Mouse (Mus musculus) heart, adult 8-10 months (tissue): Measurements from ENCODE around the gene Nf1. TPM values are rescaled to one million over a fixed set of nuclear protein-coding genes. Genes with fewer than 3 reads are reported as not detected.

Experiments
- DNase-seq: peaks from one replicate; pipeline ENCODE4 v3.0.0; 2022; ENCODE audit warnings: low spot score
- total RNA-seq, 4 experiments: library from RNA; stranded (reverse); gene quantifications; 2 replicates each; pipeline ENCODE4 v1.2.4; 2022

Gene Nf1
- total RNA-seq, 4 experiments from 2014 or later = 25.2 to 31.6 (median 29.9) TPM

DNA sequence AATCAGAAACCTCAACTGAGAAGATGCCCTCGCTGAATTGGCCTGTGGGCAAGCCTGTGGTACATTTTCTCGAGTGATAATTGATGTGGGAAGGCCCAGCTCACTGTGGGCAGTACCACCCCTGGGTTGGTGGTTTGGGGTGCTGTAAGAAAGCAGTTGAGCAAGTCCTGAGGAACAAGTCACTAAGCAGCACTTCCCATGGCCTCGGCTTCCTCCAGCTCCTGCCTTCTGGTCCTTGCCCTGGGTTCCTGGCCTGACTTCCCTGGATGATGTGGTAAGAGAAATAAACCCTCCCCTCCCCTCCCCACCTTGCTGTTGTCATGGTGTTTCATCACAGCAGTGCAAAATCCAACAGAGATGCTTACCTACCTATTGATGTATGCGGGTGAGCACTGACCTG, 11.4 kb upstream of the Nf1 start:
- no peak for DNase-seq

DNA sequence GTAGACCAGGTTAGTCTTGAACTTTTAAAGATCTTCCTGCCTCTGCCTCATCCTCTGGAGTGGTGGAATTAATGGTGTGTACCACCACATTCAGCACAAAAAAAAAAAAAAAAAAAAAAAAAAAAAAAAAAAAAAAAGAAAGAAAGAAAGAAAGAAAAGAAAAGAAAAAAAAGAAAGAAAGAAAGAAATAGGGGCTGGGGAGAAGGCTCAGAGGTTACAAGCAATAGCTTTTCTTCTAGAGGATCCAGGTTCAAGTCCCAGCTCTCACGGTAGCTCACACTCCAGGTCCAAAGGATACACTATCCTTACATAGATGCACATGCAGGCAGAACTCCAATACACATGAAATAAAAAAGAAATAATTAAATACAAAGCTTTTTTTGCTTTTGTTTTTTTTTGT, 9.9 kb upstream of the Nf1 start:
- no peak for DNase-seq

DNA sequence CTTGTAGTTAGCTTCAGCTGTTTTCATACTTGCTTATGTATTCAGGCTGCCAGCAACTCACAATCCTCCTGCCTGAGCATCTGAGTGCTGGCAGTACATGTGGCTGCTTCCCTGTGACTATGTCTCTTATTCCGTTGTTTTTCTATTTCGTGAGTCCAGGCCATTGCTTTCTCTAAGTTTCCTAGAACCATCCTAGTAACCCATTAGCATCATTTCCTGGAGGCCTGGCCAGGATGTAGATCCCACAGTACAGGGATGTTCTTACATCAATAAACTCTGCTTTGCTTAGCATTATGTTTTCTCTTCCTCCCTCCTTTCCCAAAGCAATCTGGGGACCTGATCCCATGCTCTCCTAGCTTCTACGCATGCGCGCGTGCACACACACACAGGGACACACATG, 4.4 kb upstream of the Nf1 start:
- DNase-seq = no peak

DNA sequence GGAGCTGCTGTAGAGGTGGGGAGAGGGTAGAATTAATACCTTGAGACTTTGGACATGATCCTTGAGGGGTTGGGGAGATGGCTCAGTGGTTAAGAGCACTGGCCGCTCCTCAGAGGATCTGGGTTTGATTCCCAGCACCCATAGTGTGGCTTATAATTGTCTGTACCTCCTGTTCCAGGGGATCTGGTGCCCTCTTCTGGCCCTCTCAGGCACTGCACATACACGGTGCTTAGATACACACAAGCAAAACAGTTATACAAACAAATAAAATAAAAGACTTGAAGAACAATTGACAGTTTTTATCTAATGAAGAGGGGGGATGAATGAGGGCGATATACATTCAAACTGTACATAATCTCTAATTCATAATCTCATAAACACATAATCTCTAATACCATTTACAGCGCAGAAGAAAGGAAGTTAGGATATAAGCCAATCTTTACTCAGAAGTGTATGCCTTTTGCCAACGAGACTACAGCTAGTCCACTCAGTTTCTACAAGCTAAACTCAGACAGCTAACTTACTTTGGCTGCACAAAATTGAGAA, 2.7 kb upstream of the Nf1 start:
- no peak for DNase-seq

DNA sequence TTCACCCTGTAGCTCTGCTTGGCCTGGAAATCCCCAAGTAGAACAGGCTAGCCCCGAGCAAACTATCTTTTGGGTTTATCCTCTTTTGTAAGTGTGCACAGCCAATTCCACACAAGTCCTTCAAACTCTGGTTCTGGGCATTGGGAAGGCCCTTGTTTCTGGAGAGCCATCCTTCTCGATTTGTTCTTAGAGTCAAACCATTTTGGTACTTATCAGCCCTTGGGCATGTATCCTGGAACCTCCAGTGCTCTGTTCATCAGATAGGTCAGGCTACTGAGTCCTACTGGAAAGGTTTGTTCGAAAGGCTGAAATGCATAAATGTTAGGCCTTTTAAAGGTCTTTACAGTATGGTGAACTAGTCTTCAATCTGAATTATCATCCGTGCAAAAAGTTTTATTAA, 872 bp upstream of the Nf1 start:
- DNase-seq = peak; percentile 27

DNA sequence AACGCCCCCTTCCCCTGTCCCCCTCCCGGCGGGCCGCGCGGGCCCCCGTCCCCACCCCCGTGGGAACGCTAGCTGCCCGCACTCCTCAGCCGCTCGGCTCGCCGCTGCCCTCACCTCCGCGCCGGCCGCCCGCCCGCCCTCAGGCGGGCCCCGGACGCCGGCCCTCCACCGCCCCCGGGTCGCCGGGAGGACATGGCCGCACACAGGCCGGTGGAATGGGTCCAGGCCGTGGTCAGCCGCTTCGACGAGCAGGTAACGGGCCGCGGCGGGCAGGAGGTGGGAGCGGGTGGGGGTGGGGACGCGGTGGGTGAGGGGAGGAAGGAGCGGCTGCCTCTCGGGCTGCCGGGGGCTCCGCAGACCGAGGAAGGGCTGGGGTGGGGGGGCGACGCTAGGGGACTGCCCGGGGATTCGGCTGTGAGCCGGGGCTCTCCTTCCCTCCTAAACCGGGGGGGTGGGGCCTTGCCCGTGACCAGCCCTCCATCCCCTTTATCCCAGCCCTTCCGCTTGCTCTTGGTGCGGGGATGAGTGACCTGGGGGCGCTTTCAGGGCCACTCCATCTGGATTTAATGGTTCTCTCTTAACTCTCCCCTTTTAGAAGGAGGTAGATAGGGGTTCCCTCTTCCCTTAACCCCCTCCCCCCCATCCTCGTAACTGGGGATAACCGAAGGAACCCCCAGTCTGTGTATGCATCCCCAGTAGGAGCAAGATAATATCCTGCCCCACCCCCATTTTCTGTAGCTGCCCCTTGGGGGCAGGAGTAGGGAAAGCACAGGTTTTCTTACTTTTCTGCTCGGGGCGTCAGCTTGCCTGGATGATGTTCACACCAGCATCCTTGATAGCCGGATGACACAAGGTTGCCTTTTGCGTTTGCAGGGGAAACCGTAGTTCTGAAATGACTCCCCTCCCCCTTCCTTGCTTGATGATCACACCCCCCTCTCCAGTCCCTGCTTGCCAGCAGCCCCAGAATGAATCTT, 602 bp downstream of the Nf1 start:
- DNase-seq = no peak

DNA sequence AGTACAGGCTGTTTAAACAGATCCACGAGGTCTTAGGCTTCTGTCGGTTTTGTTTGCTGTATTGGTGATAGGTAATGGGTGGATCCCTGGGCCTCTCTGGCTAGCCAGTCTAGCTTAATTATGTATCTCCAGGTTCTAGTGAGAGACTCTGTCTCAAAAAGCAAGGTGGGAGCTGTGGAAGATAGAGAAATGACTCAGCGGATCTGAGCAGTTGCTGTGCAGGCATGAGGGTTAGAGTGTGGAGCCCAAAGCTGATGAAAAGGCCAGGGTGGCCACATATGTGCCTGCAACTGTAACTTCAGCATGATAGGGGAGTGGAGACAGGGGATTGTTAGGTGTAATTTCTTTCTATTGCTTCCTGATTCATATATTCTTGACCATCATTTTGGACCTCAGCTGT, 17.5 kb downstream of the Nf1 start:
- no peak for DNase-seq

DNA sequence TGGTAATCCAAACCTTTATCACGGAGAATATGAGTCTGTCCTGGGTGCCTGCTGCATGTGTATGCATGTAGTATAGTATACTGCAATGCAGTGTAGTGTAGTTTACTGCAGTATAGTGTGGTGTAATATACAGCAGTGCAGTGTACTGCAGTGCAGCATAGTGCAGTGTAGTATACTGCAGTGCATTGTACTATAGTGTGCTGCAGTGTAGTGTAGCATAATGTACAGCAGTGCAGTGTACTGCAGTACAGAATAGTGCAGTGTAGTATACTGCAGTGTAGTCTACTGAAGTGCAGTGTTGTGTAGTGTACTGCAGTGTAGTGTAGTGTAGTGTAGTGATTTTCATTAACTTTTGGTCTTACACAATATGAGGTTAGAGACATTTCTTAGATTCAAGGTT, 17.9 kb downstream of the Nf1 start:
- no peak for DNase-seq

DNA sequence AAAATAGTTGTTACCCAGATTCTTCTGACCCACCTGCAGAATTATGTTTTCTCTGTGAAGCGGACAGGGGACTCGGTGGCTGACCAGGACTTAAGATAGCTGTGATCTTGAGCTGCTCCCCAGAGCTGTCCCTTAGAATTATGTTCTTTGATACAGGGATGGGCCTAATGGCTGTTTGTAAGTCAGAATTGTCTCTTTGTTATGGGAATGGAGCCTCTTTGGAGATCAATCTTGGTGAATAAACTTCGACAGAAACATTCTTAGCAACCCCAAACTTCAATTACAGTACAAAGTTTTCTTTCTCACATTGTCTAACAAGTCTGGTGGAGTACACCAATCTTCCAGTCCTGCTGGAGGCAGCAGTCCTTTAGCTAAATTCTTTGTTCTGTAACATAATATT, 25.5 kb downstream of the Nf1 start:
- DNase-seq = no peak

DNA sequence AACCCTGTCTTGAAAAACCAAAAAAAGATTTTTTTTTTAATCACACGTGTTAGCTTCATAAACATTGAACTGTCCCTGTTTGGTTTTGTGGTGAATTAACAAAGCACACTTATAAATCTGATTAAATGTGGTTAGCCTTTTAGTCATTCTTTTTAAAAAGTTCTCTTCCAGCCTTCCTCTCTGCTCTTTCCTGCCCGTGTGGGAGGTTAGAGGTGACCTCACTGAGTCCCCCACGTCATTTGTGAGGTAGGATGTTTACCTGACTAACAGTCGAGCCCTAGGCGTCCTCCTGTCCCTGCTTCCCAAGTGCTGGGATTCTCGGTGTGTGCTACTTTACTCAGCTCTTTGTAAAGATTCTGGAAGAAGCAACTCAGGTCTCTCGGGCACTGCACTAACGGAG, 26.8 kb downstream of the Nf1 start:
- no peak for DNase-seq

DNA sequence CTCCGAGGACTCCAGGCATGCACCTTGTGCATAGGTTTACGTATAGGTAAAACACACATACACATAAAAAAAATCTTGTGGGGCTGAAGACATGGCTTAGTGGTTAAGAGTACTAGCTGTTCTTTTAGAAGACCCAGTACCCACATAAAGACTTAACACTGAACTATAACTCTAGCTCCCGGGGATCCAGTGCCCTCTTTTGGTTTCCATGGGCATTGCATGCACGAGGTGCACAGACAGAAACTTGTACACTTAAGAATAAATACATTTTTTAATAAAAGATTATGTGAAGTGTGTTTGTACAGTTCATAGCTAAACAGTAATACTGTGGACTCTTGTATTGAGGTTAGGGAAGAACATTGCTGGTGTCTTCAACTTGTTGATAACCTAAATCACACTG, 33.5 kb downstream of the Nf1 start:
- DNase-seq = no peak

DNA sequence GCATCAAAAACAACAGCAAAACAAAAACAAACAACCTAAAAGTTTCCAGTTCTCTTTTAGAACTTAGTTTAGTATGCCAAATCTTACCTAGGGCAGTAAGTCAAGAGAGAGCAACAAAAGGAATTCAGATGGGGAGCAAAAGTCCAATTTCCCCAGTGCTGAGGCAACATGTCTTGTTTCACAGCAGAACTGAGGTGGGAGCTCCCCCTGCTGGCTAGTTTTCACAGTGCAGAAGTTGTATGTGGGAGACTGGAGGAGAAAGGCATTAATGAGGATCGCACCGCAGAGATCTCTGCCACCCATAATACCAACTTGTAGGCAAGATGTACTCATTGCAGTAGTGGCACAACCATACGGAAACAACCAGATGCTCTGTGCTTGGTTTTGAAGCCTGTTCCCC, 58.8 kb downstream of the Nf1 start:
- peak; percentile 90 for DNase-seq

DNA sequence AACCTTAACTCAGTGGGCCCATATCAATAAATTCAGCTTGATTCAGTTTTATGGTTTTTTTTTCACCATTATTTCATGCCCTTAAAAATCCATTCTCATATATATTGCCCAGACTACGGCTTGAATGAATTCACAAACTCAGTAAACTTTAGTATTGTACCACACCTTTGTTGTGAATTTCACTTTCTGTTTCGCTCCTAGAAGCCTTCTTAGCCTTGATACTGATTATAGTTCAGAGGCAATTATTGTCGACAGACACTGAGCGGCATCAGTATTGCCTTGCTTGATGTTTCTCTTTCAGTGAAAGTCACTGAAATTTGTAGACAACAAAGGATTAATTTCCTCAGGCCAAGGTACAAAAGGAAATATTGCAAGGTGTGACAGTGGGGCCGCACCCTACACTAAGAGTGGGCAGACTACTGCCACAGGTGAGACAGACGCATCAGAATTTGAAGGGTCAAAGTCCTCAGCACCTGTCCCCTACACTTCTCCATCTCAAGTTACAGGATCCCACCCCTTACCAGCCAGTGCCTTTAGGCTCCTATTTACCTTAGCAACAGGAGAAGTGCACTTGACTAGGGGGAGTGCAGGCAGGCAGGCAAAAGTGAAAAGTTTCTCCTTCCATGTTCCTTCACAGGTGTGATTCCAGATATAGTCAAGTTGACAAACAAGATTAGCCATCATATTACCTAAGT, 64.3 kb downstream of the Nf1 start:
- no peak for DNase-seq

DNA sequence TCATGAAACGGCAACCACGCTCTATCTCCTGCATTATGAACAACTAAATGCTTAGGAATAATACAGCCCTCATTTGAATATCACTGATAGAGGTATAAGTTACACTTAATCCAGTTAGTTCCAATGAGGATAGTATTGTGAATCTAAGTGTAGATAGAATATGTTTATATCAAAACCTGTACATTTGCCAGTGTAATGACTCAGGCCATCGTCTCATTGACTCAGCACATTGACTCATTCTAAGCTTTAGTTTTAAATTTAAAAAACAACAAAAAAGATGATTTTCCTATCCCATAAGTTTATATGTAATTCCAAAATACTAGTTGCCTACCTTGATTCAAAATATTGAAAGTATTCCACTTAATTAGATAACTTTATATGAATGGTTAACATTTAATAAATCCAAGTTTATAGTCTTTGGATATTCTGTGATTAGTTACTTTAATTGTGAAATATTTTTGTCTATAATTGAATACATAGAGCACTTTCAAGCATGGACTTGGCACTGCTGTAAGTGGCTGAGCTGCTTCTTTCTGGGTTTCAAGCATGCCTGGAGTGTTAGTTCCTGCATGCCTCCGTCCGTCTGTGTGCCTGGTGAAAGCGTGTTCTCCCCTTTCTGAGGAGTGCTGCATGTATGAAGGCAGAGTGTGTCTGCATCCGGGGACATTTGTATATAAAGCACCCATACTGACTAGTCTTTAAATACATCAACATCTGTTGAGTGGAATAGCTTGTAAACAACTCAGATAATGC, 74.4 kb downstream of the Nf1 start:
- DNase-seq = no peak

DNA sequence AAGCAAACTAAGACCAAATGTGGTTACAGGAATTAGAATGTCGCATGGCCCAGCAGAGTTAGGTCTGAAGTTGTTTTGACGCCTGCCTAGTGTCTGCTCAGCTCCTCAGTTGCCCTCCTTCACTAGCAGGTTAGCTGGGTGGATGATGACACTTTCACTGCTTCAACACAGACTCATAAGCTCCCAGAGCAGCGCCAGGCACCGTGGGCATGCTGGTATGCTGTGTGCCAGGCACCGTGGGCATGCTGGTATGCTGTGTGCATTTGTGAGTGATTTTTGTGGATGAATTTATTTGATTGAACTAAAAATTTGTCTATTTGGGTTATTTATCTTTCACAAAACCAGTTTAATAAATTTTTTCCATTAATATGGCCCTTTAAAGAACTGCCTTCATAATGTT, 83.0 kb downstream of the Nf1 start:
- DNase-seq = no peak

DNA sequence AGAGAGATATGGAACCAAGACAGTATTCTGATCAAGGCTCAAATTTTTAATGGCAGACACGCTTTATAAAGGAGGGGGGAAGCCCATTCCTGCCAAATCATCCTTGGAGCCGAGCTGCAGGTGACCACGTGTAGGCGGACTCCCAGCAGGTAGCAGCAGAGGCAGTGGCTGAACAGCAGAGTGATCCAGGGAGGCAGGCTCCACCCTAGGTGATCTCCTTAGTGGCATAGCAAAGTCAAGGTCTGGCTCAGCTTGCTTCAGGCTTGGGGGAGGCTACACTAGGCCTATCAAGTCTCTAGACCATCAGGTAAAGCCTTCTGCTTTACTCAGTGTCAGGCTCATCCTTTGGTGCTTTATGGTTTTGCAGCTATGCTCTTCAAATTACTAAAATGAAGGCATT, 87.1 kb downstream of the Nf1 start:
- DNase-seq = no peak

DNA sequence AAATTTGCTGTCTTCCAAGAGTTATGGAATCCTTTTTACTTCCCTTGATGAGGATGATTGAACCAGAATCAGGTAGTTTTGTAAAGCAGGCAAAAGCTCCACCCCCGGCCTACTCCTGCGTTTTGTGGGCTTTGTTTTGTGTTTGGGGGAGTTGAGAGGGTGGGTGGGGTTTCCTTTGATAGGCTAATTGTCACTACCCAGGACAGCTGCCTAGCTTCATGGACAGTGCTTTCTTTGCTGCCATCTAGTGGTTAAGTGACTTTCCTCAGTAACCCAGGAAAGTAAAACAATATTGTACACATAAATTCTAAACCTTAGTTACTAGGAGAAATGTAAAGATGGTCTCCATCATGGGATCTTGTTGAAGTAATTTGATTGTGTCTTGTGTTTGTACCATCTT, 88.1 kb downstream of the Nf1 start:
- DNase-seq = peak; percentile 62

DNA sequence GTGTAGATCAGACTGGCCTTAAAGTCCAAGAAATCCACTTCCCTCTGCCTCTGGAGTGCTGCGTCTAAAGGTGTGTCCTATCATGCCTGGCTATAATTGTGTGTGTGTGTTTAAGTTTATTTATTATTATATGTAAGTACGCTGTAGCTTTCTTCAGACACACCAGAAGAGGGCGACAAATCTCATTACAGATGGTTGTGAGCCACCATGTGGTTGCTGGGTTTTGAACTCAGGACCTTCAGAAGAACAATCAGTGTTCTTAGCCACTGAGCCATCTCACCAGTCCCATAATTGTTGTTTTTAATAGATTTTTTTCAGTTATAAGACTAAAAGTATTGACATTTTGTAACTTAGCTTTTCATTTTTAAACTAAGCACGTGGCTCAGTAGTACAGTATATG, 95.8 kb downstream of the Nf1 start:
- no peak for DNase-seq

DNA sequence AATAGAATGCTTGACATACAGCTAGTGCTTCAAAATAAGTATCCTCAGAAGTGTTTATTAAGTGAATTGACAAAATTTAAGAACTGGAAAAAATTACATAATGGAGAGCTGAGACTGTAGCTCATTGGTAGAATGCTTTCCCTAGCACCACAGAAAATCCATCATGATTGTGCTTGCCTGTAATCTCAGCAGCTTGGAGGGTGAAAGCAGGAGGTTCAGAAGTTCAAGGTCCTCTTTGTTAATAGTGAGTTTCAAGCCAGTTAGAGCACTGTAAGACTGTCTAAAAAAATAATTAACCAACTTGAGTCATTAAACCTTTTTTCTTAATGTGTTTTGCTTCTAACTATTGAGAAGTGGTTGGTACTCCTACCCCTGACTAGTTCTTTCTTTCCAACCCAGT, 108.9 kb downstream of the Nf1 start:
- no peak for DNase-seq

DNA sequence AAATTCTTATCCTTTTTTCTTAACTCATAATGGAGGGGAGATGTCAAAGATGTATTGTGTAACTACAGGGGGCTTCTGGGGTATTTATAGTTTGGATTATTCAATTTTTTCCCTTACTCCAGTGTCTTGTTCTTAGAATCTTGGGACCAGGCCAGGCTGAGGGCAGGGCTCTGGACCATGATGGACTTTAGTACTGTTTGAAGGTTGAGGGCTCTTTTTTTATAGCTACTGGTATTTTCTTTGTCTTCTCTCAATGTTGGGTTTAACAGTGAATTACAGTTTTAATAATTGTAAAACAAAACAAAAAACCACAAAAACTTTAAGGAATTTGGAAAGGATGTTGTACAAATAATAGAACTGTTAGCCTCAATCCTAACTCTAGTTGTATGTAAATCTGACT, 113.5 kb downstream of the Nf1 start:
- no peak for DNase-seq

DNA sequence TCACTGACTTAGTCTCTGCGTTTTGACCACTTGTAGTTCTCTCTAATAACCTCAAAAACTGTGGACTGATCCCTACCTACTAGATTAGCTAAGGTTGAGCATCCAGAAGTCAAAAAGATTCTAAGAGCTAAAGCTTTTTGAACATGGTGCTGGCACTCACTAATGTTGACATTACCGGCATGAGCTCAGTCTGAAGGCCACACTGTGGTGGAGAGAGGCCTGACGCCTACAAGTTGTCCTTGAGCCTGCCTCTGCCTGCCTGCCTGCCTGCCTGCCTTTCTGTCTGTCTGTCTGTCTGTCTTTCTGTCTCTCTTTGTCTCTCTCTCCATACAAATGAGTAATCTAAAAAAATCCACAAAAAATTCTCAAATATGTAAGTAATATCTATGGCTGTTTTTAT, 118.4 kb downstream of the Nf1 start:
- no peak for DNase-seq

DNA sequence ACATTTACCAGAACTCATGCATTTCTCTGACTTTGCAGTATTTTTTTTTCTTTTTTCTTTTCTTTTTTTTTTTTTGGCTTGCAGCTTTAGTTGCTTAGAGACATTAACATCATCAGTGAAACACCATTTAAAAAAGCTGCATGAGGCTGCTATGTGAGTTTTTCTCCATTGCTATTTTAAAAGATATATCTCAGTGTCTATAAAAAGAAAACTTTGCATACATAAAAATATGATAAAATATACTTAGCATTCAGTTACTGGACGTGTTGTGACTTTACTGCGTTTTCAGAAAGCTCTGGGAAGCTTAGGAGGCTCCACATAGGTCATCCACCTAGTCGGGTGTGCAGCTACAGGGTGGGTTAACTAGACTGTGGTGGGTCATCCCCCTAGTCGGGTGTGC, 120.4 kb downstream of the Nf1 start:
- no peak for DNase-seq
